Mouse (Mus musculus) ES-E14 (cell line): ENCODE data around the gene Plcl1. TPM values are rescaled to one million over a fixed set of nuclear protein-coding genes. Genes with fewer than 3 reads are reported as not detected.

Experiments used
- DNase-seq: peaks from one replicate; pipeline ENCODE4 v3.0.0-alpha.2; 2013; ENCODE audit warnings: low read depth, low spot score
- H3K27ac ChIP-seq: 2 replicates; pipeline ENCODE4 v1.5.1; 2012; ENCODE audit warnings: low read depth, mild to moderate bottlenecking, low read length, moderate library complexity, mixed read lengths; ENCODE audit not compliant: poor library complexity, insufficient read depth, severe bottlenecking
- H3K36me3 ChIP-seq: 2 replicates; pipeline ENCODE4 v1.6.1; 2012; ENCODE audit warnings: mild to moderate bottlenecking, low read length, moderate library complexity, mixed read lengths; ENCODE audit not compliant: control insufficient read depth, poor library complexity, insufficient read depth, severe bottlenecking
- H3K4me1 ChIP-seq, 2 experiments: fragments of 150-350 bp in 1 of 2; sonication (generic) in 1 of 2; 2 replicates each; pipeline ENCODE4 v1.6.1; 2012; ENCODE audit warnings: low read length in 2 of 2, mild to moderate bottlenecking in 1 of 2, mixed read lengths in 1 of 2; ENCODE audit not compliant: control insufficient read depth in 2 of 2, insufficient read depth in 2 of 2, poor library complexity in 1 of 2
- H3K4me3 ChIP-seq, 2 experiments: fragments of 150-350 bp in 1 of 2; sonication (generic) in 1 of 2; 2 replicates each; pipeline ENCODE4 v1.5.1; 2012; ENCODE audit warnings: low read length in 2 of 2, low read depth in 1 of 2, mild to moderate bottlenecking in 1 of 2, mixed read lengths in 1 of 2; ENCODE audit not compliant: insufficient read depth in 1 of 2, poor library complexity in 1 of 2, severe bottlenecking in 1 of 2
- H3K9ac ChIP-seq: 2 replicates; pipeline ENCODE4 v1.6.1; 2012; ENCODE audit warnings: low read depth, mild to moderate bottlenecking, low read length, mixed read lengths; ENCODE audit not compliant: poor library complexity, insufficient read depth, severe bottlenecking
- H3K9me3 ChIP-seq: fragments of 150-350 bp; sonication (generic); 2 replicates; pipeline ENCODE4 v1.6.1; 2012; ENCODE audit warnings: low read depth, mild to moderate bottlenecking, low read length; ENCODE audit not compliant: control insufficient read depth, insufficient read depth
- CHD2 ChIP-seq: IDR thresholded peaks from 2 replicates; pipeline ENCODE4 v1.6.1; 2014; ENCODE audit warnings: mild to moderate bottlenecking, low read depth, low read length, inconsistent platforms
- HCFC1 ChIP-seq: IDR thresholded peaks from 2 replicates; pipeline ENCODE4 v1.6.1; 2012; ENCODE audit warnings: low read length, inconsistent platforms, borderline replicate concordance; ENCODE audit not compliant: insufficient read depth
- MAFK ChIP-seq: IDR thresholded peaks from 2 replicates; pipeline ENCODE4 v1.6.1; 2014; ENCODE audit warnings: mild to moderate bottlenecking, low read depth, low read length, inconsistent platforms; ENCODE audit not compliant: insufficient read depth
- ZC3H11A ChIP-seq: IDR thresholded peaks from 2 replicates; pipeline ENCODE4 v1.6.1; 2012; ENCODE audit warnings: low read depth, mild to moderate bottlenecking, inconsistent platforms, low read length, borderline replicate concordance
- ZNF384 ChIP-seq: IDR thresholded peaks from 2 replicates; pipeline ENCODE4 v1.6.1; 2012; ENCODE audit warnings: low read depth, low read length, inconsistent platforms
- in situ Hi-C, 2 experiments: fragments of 600-800 bp; cut with MboI; formaldehyde crosslinking; loops; one replicate each; pipeline ENCODE4 v1.15.1; 2025; ENCODE audit warnings: low sequenced_read_pairs in 2 of 2, inconsistent platforms in 1 of 2; ENCODE audit not compliant: unreplicated experiment in 2 of 2
- total RNA-seq: library from RNA; depleted of rRNA; stranded (reverse); fragments of 300-350 nt; gene quantifications from 2 replicates; pipeline ENCODE4 v1.2.3, GENCODE M21; 2012

The Plcl1 gene
- total RNA-seq, 1 experiment = 0.49 TPM

DNA sequence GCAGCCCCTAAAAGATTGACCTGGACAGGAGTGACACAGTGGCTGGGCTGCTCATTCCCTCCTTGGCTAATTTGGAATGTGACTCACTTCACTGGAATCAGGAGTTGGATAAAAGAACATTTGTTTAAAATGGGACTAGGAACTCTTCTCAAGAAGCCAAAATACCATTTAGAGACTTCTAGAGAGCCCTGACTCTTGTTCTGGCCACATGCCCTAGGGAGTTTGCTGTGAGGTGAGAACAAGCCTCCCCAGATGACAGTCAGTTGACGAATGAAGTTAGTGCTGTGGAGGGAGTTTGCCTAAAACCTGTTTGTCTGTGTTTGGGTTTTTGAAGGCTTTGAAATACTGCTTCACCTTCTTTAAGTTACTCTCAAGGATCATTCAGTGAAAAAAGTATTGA is 128.1 kb downstream of the Plcl1 start:
- no peak for TF ChIP-seq ZNF384
- no peak for TF ChIP-seq HCFC1
- TF ChIP-seq CHD2 = no peak
- no peak for TF ChIP-seq MAFK
- no peak for TF ChIP-seq ZC3H11A
- in situ Hi-C loops = no loop called here
- Histone ChIP-seq H3K27ac (no peak overlapping the region), H3K36me3 (no peaks in the 10 kb centered on the region), H3K4me3 (no peak overlapping the region), H3K4me1 (no peaks in the 10 kb centered on the region), H3K9me3 (no peaks in the 10 kb centered on the region), H3K9ac (no peak overlapping the region)
- DNase-seq = no peak

DNA sequence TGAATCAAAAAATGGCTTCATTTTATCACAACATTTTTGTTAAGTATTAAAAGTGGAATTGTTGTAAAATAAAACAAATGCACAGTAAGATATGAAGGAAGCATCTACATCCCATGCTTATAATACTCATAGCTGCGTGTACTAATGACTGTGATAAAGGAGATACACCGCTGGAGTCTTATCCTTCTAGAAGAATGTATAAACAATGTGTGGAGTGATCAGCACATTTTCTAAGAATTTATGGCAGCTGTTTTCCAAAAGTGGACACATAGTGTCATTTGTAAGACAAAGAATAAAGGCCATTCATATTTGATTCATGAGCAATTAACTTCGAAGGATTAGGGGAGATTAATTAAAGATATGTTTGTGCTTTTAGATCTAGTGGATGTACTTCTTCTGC is 148.7 kb downstream of the Plcl1 start:
- Histone ChIP-seq H3K4me1 (no peaks in the 10 kb centered on the region), H3K36me3 (no peaks in the 10 kb centered on the region), H3K9ac (no peak overlapping the region), H3K9me3 (no peaks in the 10 kb centered on the region), H3K4me3 (no peak overlapping the region), H3K27ac (no peak overlapping the region)
- DNase-seq = no peak
- in situ Hi-C loops = no loop called here
- TF ChIP-seq ZNF384 (no peak), MAFK (no peak)

DNA sequence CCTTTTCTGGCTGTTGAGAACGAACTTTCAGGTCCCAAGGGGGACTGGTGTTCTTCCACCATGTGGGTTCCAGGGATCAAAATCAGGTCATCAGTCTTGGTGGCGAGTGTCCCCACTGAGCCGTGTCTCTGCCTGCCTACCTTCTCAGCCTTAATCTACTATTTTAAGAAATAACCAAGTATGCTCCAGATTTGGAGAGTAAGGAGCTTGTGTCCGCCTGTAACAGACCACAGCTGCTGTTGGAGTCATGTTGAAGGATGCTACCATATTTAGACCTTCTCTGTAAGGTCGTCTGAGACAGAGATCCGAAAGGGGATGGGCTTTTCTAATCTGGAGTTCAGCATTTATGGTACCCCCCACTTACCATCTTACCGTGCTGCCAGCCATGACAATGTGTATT is 152.2 kb downstream of the Plcl1 start:
- DNase-seq = no peak

DNA sequence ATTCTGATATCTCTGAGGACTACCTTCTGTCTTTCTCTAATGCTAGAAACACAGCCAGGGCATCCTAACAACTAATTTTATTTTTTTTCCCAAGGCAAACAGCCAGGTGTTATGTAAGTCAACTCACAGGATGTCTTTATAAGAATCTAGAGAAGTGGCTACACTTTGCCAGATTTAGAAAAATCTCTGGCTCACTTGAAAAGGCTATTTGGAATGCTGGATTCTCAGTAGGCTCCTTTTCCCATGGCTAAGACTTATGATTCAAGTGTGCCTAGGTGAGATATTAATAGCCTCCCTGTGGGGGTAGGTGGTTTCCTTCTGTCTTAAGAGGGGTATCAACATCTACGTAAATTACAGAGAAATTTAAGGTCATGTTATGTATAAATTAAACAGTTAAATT is 152.7 kb downstream of the Plcl1 start:
- H3K4me1 ChIP-seq = no peaks in the 10 kb centered on the region
- DNase-seq = no peak
- H3K4me3 ChIP-seq = no peak overlapping the region
- no peak overlapping the region for H3K9ac ChIP-seq
- no peaks in the 10 kb centered on the region for H3K36me3 ChIP-seq
- TF ChIP-seq ZC3H11A (no peak), ZNF384 (no peak), MAFK (no peak), HCFC1 (no peak), CHD2 (no peak)
- no peak overlapping the region for H3K27ac ChIP-seq
- H3K9me3 ChIP-seq = no peaks in the 10 kb centered on the region
- in situ Hi-C loops = no loop called here

More for the DNA sequence above, 152.2 kb downstream of the Plcl1 start:
- Histone ChIP-seq H3K9ac (no peak overlapping the region), H3K4me1 (no peaks in the 10 kb centered on the region), H3K27ac (no peak overlapping the region), H3K4me3 (no peak overlapping the region), H3K9me3 (no peaks in the 10 kb centered on the region), H3K36me3 (no peaks in the 10 kb centered on the region)
- in situ Hi-C loops = no loop called here
- TF ChIP-seq MAFK = no peak
- TF ChIP-seq CHD2 = no peak
- TF ChIP-seq ZNF384 = no peak
- no peak for TF ChIP-seq HCFC1
- TF ChIP-seq ZC3H11A = no peak

DNA sequence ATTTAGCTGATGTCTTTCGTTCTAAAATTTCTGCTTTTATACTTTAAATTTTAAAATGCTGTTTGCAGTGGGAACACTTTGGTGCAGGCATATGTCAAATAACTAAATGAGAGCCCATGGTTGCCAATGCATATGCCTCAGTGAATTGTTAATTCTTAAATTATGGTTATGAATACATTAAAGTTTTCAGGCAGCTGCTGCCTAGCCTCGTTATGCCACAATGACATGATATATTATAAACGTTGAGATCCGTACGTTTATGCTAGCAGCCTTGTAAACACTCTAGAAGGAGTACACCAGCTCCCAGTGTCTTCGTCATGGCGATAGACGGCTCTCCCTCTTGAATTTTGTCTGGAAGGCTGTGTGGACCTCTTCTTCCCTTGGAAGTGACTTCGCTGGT is 154.3 kb downstream of the Plcl1 start:
- Histone ChIP-seq H3K9ac (no peak overlapping the region), H3K27ac (no peak overlapping the region), H3K9me3 (no peaks in the 10 kb centered on the region), H3K4me3 (no peak overlapping the region), H3K4me1 (no peaks in the 10 kb centered on the region), H3K36me3 (no peaks in the 10 kb centered on the region)
- DNase-seq = no peak
- TF ChIP-seq HCFC1 = no peak
- TF ChIP-seq ZC3H11A = no peak
- no peak for TF ChIP-seq MAFK
- TF ChIP-seq CHD2 = no peak
- in situ Hi-C loops = no loop called here
